Mouse (Mus musculus): ENCODE results near the gene Tmed10.

- no peak for TF ChIP-seq CHD2 (IDR thresholded peaks at IDR 0.05; ENCODE audit: low read depth, low read length)
- TF ChIP-seq MAFK (IDR thresholded peaks at IDR 0.05; ENCODE audit: insufficient read depth, low read depth, low read length) = no peak
- no peak for TF ChIP-seq ZNF384 (IDR thresholded peaks at IDR 0.05; ENCODE audit: low read depth, low read length)
- TF ChIP-seq HCFC1 (IDR thresholded peaks at IDR 0.05; ENCODE audit: borderline replicate concordance, insufficient read depth, low read length) = no peak
Measured at GRCm38 (mm10) chr12:85380308-85380707, 5.7 kb upstream of the Tmed10 start.
